Mouse (Mus musculus) activated CD4-positive, CD25-positive, alpha-beta regulatory T cell, adult 9 weeks (primary cell): ENCODE measurements around the gene Olfr600. TPM values are rescaled to one million over a fixed set of nuclear protein-coding genes. Genes with fewer than 3 reads are reported as not detected.

ENCODE experiments used
- polyA plus RNA-seq: library from polyadenylated mRNA; unstranded; fragments of 100-300 nt; shearing (Covaris generic); gene quantifications from one replicate; pipeline ENCODE4 v1.2.1, GENCODE M21; 2017

The Olfr600 gene
- polyA plus RNA-seq = not detected

GRCm38 (mm10) chr7:103349569-103349968, at the start of gene Olfr600:
Gene Olfr600, minus strand, starts transcription at chr7:103349669.

GRCm38 (mm10) chr7:103386077-103386476, 36.6 kb upstream of the Olfr600 start, which contains the start of gene Olfr603:
Gene Olfr603, minus strand, starts transcription at chr7:103386177.

GRCm38 (mm10) chr7:103362555-103362954, 13.1 kb upstream of the Olfr600 start, which contains the start of gene Olfr601:
Gene Olfr601, minus strand, starts transcription at chr7:103362655.

GRCm38 (mm10) chr7:103335617-103336016, 13.9 kb downstream of the Olfr600 start, which contains the start of gene Olfr599:
Gene Olfr599, plus strand, starts transcription at chr7:103335917.

GRCm38 (mm10) chr7:103323268-103323667, 26.2 kb downstream of the Olfr600 start, which contains the start of gene Olfr598:
Gene Olfr598, plus strand, starts transcription at chr7:103323568.

GRCm38 (mm10) chr7:103316015-103316414, 33.5 kb downstream of the Olfr600 start, which contains the start of gene Olfr597:
Gene Olfr597, plus strand, starts transcription at chr7:103316315.

GRCm38 (mm10) chr7:103305348-103305747, 44.1 kb downstream of the Olfr600 start, which contains the start of gene Olfr596:
Gene Olfr596, plus strand, starts transcription at chr7:103305648.

Other genes starting within 250 kb of the Olfr600 start
- gene Olfr586, start 224.0 kb downstream of the Olfr600 start, polyA plus RNA-seq = not detected
- not detected for gene Olfr588-ps1, start 208.8 kb downstream of the Olfr600 start, polyA plus RNA-seq
- not detected for gene Olfr589, start 193.3 kb downstream of the Olfr600 start, polyA plus RNA-seq
- gene Olfr591, start 171.3 kb downstream of the Olfr600 start, polyA plus RNA-seq = not detected
- gene Olfr592, start 164.9 kb downstream of the Olfr600 start, polyA plus RNA-seq = not detected
- gene Olfr593, start 137.8 kb downstream of the Olfr600 start, polyA plus RNA-seq = not detected
- not detected for gene Olfr594, start 132.7 kb downstream of the Olfr600 start, polyA plus RNA-seq
- not detected for gene Usp17ld, start 97.2 kb downstream of the Olfr600 start, polyA plus RNA-seq
- gene Olfr596, start 44.0 kb downstream of the Olfr600 start, polyA plus RNA-seq = not detected
- gene Olfr597, start 33.4 kb downstream of the Olfr600 start, polyA plus RNA-seq = not detected
- not detected for gene Olfr598, start 26.1 kb downstream of the Olfr600 start, polyA plus RNA-seq
- gene Olfr599, start 13.8 kb downstream of the Olfr600 start, polyA plus RNA-seq = not detected
- not detected for gene Olfr601, start 13.0 kb upstream of the Olfr600 start, polyA plus RNA-seq
- gene Olfr603, start 36.5 kb upstream of the Olfr600 start, polyA plus RNA-seq = not detected
- not detected for gene Usp17lc, start 65.4 kb upstream of the Olfr600 start, polyA plus RNA-seq
- gene Olfr605, start 95.8 kb upstream of the Olfr600 start, polyA plus RNA-seq = not detected
- gene Olfr606, start 99.4 kb upstream of the Olfr600 start, polyA plus RNA-seq = not detected
- 0.13 TPM for gene Olfr607, start 114.5 kb upstream of the Olfr600 start, polyA plus RNA-seq
- not detected for gene Olfr608, start 120.2 kb upstream of the Olfr600 start, polyA plus RNA-seq
- gene Olfr609, start 148.4 kb upstream of the Olfr600 start, polyA plus RNA-seq = not detected
- not detected for gene Olfr610, start 162.5 kb upstream of the Olfr600 start, polyA plus RNA-seq
- not detected for gene Olfr611, start 171.2 kb upstream of the Olfr600 start, polyA plus RNA-seq
- not detected for gene Olfr612, start 193.0 kb upstream of the Olfr600 start, polyA plus RNA-seq
- gene Olfr613, start 198.4 kb upstream of the Olfr600 start, polyA plus RNA-seq = 0.05 TPM
- not detected for gene Olfr615, start 206.4 kb upstream of the Olfr600 start, polyA plus RNA-seq
- not detected for gene Olfr616, start 219.5 kb upstream of the Olfr600 start, polyA plus RNA-seq
- gene Olfr617, start 223.4 kb upstream of the Olfr600 start, polyA plus RNA-seq = not detected
- gene Olfr618, start 240.4 kb upstream of the Olfr600 start, polyA plus RNA-seq = not detected